Mouse (Mus musculus): ENCODE data around the gene Frmd6. TPM values are rescaled to one million over a fixed set of nuclear protein-coding genes. Genes with fewer than 3 reads are reported as not detected.
A peak's percentile ranks its signal among the peaks of the same experiment; 100 is the strongest.

The Frmd6 gene
- polyA plus RNA-seq (2012; rRNA removed), result 15.2 and 17.5 TPM in 2 replicates

- no peak for DNase-seq (ENCODE audit: low read depth)
These were observed at the start of gene Frmd6 for GRCm38 (mm10) chr12:70824729-70825650. Gene Frmd6 (plus strand): TSS chr12:70825514.

DNA sequence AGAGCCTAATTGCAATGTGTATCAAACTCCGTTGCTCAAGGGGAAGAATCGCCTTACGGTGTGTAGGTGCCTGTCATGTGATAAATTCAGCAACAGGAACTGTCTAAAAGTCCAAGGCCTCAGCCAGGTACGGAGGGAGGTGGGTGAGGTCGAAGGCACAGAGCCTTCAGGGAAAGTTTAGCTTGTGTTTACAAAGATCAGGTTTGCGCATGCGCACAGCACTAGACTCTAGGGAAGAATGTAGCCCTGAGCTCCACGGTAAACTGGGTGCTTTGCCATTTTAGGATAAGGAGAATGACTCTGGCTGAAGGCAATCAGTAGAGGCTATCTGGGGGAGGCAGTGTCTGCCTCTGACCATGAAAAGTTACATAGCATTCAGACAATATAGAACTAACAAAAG, 49.7 kb upstream of the Frmd6 start:
- DNase-seq (ENCODE audit: low read depth), result no peak

DNA sequence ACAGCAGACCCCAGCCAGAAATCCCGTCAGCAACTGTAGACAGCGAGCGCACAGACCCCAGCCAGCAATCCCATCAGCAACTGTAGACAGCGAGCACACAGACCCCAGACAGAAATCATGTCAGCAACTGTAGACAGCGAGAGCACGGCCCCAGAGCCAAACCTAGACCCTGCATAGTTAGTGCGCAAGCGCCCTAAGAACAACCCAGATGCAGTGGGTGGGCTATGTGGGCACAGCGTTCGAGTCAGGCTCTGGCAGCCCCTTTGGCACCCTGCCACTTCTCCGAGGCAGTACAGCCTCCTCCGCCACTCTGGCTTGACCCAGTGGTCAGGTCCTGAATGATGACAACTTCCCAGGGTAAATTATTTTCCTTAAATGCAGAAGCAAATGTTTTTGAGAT, 48.6 kb upstream of the Frmd6 start:
- no peak for DNase-seq (ENCODE audit: low read depth)

GRCm38 (mm10) chr12:70777466-70777865, 47.8 kb upstream of the Frmd6 start:
- no peak for DNase-seq (ENCODE audit: low read depth)

- DNase-seq (ENCODE audit: low read depth), result no peak
These were observed 47.4 kb upstream of the Frmd6 start for GRCm38 (mm10) chr12:70777866-70778265.

GRCm38 (mm10) chr12:70778271-70778670, 47.0 kb upstream of the Frmd6 start:
- no peak for DNase-seq (ENCODE audit: low read depth)

- no peak for DNase-seq (ENCODE audit: low read depth)
These were observed 46.6 kb upstream of the Frmd6 start for GRCm38 (mm10) chr12:70778724-70779123.

DNA sequence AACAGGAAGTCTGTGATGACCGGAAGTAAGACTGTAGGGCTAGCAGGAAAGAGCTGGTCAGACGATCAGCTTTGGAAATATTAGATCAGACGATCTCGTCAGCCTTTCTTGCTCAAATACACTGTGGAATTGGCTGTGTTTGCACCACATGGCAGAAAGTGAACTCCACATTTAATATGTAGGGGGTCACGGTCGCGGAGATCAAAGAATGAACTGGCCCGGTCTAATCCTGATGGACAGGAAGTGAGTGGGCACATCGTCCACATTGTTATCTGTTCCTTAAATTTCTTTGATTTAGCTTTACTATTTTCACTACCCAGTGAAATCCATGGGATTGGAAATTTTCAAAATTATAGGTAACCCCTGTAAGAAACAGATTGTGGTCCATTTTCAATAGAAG, 42.3 kb upstream of the Frmd6 start:
- DNase-seq (ENCODE audit: low read depth), result no peak

GRCm38 (mm10) chr12:70783475-70784239, 41.7 kb upstream of the Frmd6 start:
- DNase-seq (ENCODE audit: low read depth), result no peak

DNA sequence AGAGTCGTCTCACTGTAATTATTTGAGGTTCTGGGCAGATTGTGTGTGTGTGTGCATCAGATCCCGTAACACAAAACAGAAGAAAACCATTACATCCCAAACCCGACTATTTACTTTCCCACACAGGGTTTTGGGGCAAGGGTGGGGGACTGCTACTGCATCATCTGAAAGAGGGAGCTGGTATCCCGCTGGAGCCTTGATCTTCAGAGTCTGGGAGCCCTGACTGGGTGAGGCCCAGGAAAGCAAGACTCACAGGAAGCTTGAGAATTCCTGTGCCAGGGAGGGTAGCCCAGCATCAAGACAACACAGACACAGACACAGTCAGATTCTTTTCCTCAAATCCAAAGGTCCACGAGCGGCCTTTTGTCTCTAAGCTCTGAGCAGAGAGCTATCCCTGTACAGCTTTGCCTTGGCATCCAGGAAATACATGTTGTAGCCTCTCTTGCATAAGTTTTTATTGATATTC, 41.0 kb upstream of the Frmd6 start:
- no peak for DNase-seq (ENCODE audit: low read depth)

- no peak for DNase-seq (ENCODE audit: low read depth)
These were observed 36.0 kb upstream of the Frmd6 start for GRCm38 (mm10) chr12:70789341-70789740.

GRCm38 (mm10) chr12:70793291-70793690, 32.0 kb upstream of the Frmd6 start:
- no peak for DNase-seq (ENCODE audit: low read depth)

DNA sequence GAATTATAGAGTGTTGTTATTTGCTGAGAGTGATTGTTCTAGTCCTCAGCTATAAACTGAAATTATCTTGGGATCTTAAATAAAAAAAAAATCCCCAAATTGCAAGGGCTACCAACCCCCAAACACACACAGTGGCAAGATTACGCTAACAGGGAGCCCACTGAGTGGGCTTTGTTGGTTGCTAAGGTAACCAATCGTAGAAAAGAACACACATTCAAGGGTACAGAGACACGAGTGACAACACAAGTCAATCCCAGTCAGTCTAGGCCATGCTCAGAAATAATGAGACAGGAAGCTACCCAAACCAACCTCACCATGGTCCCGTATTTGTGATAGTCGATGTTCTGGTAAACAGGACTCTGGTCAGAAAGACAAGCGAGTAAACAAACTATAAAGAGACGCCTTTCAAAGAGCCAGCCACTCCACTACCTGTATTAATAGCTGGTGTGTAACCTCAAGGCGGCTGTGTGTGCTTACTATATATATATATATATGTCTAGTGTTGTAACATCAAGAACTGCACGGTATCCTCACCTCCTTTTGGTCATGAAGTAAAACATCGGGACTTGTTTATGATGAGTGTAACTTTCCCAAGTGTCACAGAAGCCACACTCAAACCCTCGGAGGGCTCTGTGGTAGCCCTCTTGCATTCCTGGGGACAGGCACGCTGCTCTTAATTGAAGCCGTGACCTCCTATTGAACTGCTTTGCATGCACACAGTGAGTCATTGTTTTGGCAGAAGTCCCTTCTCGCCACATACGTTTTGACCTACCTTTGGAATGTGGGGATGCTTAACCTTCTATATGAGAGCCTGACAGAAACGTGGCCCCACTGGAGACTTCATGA, 30.5 kb upstream of the Frmd6 start:
- peak; percentile 77 for DNase-seq (ENCODE audit: low read depth)

GRCm38 (mm10) chr12:70795389-70795711, 30.0 kb upstream of the Frmd6 start:
- peak; percentile 70 for DNase-seq (ENCODE audit: low read depth)

DNA sequence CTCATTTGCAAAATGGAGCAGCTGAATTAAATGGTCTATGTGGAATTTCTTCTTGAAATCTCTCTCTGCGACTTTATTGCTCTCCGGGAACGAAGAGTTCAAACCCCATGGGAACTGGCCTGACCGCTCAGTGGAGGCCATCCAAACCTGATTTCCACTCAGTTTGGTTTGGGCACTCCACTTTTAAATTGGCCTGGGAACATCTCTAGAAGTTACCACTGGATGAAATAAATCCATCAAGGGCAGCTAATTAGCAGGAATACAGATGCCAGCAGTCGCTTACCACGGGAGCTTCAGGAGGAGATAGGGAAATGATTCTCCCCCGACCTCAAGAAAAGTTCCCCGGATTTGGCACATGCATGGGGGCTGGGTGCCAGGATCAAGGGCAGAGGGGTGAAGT, 26.8 kb upstream of the Frmd6 start:
- DNase-seq (ENCODE audit: low read depth), result no peak

DNA sequence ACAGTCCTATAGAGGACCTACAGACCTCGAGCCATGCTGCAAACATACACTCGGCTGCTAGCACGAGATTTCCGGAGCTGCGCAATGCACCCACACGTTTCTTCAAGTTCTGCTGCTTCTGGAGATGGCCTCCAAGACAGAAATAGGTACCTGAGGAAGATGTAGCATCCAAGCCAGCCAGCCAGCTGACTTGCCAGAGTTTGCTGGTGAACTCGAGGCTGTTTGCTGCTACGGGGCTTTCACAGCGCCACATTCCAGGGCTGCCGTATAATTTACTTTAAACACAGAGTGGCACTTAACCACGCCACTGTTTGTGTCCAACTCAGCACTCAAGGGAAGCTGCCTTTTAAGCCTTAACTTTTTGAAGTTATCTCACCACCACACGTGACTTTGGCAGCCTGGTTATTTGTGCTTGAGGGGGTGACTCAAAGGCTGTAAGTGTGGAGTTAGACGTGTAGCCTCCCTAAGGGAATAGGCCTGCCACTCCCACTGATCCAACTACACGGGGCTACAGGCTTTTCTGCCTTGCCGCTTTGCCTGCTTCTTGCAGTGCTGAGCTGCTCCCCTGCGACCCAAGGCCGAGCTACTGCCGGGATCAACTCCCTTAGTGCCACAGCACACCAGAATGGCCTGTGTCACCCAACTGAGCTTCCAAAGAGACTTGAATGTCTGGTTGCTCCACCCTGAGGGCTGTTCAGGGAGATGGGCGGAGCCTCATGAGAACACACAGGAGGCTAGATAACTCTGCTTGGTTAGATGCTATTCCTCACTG, 25.9 kb upstream of the Frmd6 start:
- no peak for DNase-seq (ENCODE audit: low read depth)

DNA sequence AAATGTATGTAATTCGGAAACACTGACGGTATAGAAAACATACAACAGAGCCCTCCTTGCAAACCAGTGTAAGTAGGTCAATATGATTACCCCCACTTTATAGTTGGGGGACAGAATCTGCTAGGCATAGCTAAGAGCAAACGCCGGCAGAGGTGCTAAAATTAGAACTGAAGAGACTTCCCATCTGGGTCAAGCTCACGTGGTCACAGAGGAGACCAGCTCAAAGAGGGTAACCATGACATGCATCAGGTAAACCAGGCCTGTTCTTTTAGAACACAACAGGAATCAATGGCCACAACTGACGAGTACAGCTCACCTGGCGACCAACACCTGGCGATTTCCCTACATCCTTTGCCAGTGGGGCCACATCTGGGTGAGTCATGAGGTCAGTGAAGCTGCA, 25.2 kb upstream of the Frmd6 start:
- DNase-seq (ENCODE audit: low read depth), result no peak

DNA sequence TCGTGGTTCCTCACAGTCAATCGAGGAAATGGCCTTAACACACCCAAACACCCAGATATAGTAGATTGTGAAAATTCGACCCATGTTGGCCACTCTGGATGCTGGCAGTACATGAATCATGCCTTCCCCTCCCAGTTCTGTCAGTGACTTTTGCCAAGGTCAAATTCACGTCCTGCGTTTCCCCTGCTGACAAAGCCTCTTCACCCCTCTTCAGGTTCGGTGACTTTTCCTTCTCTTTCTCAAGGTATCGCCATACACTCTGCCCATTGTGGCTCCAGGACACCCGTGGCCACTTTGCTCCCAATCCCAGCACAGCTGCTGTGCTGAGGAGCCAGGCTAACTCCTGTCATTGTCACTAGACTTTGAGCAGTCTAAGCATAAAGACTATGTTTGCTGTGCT, 24.0 kb upstream of the Frmd6 start:
- no peak for DNase-seq (ENCODE audit: low read depth)

- DNase-seq (ENCODE audit: low read depth), result no peak
These were observed 21.8 kb upstream of the Frmd6 start for GRCm38 (mm10) chr12:70803494-70803893.

DNA sequence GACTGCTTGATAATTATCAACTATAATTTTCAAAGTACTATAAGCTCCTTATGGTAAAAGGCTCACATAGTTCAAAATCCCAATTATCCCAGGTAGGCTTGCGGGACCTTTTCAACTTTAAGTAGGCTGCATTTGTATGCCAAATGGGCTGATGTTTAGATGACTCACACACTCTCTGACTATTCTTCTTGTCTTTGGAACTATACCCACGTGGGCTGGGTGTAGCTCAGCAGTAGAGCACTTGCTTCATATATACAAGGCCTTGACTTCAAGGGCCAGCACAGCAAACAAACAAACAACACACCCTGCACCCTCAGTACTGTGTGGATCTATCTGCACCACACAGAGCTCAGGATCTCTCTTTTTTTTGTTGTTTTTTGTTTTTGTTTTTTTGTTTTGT, 20.3 kb upstream of the Frmd6 start:
- DNase-seq (ENCODE audit: low read depth), result no peak

GRCm38 (mm10) chr12:70807543-70807942, 17.8 kb upstream of the Frmd6 start:
- no peak for DNase-seq (ENCODE audit: low read depth)

Data from gonadal fat pad, adult 2 months (tissue).